Mouse (Mus musculus) Patski (cell line): ENCODE data around the gene Mycn. TPM values are rescaled to one million over a fixed set of nuclear protein-coding genes. Genes with fewer than 3 reads are reported as not detected.
A peak's percentile ranks its signal among the peaks of the same experiment; 100 is the strongest.

Experiments used
- ATAC-seq: fragments of 100-300 bp; one replicate; pipeline ENCODE4 v1.8.0; 2021
- CTCF ChIA-PET: fragments of 350-600 bp; sonication (Branson Sonifier 250); formaldehyde crosslinking; loops from one replicate; lab custom pipeline; 2022; ENCODE audit warnings: inconsistent platforms; lab: Charles Lee
- POLR2A ChIA-PET: fragments of 350-600 bp; sonication (Branson Sonifier 250); formaldehyde crosslinking; loops from one replicate; lab custom pipeline; 2022; ENCODE audit warnings: antibody characterized with exemption, inconsistent platforms; lab: Charles Lee
- DNase-seq: peaks from one replicate; pipeline ENCODE4 v3.0.0-alpha.2; 2011; ENCODE audit warnings: low read depth, low spot score
- H3K27me3 ChIP-seq: fragments of 371-371 bp; one replicate; pipeline ENCODE4 v1.5.1; 2021
- CTCF ChIP-seq: fragments of 100-300 bp; IDR thresholded peaks from one replicate; pipeline ENCODE4 v1.5.1; 2021
- in situ Hi-C: fragments of 300-500 bp; cut with MboI; formaldehyde crosslinking; loops from 3 replicates; pipeline ENCODE4 v1.11.1; 2018; ENCODE audit warnings: low pct_unique_long_range_greater_than_20kb, mixed read lengths
- polyA plus RNA-seq: library from polyadenylated mRNA; unstranded; gene quantifications from one replicate; pipeline ENCODE4 v1.2.3, GENCODE M21; 2021

Gene Mycn
- polyA plus RNA-seq: 1.6 TPM

DNA sequence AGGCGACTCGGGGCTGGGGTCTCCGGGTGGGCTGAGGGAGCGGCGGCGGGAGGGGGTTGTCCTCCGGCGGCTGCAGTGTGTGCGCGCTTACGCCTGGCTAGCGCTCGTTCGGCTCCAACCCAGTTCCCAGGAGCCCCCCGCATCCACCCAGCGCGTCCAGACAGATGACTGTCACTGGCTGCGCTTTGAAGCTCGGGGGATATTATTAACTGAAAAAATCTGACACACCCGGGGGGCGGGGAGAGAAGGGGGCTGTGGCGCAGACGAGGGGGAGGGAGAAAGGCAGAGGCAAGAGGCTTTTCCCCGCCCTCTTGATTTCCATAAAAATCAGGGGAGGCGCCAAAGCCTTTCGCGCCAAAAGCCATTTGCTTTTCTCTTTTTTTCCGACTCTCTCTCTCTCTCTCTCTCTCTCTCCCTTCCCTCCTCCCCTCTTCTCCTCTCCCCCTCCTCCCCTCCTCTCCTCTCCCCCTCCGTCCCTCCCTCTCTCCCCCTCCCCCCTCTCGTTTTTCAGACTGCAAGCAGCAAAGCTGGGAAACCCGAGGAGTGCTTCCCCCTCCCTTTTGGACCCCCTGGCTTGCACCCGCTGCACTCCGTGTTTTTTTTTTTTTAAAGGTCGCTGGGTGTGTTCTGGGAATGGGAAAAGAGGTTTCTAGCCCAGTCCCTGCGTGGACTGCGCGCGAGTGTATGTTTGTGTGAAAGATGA is at the start of gene Mycn:
TSS of gene Mycn (minus strand) at position 254 of the 703 bp plus-strand sequence.
- CTCF ChIA-PET: interaction anchor here (0.9 to 2.0 kb wide), 7 partner anchors 10 to 521 kb away, joined by 3 to 8 read pairs (median 4); no protein-coding TSS in a partner anchor
- no peak for TF ChIP-seq CTCF

DNA sequence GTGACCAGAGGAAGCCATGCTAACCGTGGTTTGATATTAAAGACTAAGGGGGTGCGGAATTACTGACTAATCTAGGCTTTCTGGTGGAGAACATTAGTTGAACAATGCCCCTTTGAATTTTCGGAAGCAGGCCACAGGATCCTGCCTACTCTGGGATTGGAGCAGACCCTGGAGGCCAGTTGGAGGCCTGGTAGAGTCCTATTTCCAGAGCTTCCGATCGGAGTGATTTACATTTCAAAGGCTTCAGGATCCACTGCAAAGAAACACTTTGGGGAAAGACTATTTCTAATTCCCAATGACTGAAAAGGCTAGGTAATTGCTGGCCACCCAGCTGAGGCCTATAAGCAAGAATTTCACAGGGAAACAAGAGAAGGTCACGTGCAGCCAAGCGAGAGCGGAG is 45.7 kb upstream of the Mycn start:
- POLR2A ChIA-PET: interaction anchor here (0.8 kb wide), 1 partner anchor 127 kb away, joined by 3 read pairs; no protein-coding TSS in a partner anchor
- in situ Hi-C loops: no loop called here
- H3K27me3 ChIP-seq: no peaks in the 10 kb centered on the region
- TF ChIP-seq CTCF: no peak
- CTCF ChIA-PET: no interaction called here
- DNase-seq: no peak
- ATAC-seq: no peak

More for the DNA sequence above, at the start of gene Mycn:
- POLR2A ChIA-PET: interaction anchor here (0.5 kb wide), 1 partner anchor 354 kb away, joined by 3 read pairs; no protein-coding TSS in a partner anchor
- DNase-seq: peak; percentile 24
- H3K27me3 ChIP-seq: no peaks in the 10 kb centered on the region
- ATAC-seq: peak; percentile 60
- in situ Hi-C loops: loop anchor here (5.0 kb wide), 3 partner anchors 270 to 520 kb away; no protein-coding TSS in a partner anchor

DNA sequence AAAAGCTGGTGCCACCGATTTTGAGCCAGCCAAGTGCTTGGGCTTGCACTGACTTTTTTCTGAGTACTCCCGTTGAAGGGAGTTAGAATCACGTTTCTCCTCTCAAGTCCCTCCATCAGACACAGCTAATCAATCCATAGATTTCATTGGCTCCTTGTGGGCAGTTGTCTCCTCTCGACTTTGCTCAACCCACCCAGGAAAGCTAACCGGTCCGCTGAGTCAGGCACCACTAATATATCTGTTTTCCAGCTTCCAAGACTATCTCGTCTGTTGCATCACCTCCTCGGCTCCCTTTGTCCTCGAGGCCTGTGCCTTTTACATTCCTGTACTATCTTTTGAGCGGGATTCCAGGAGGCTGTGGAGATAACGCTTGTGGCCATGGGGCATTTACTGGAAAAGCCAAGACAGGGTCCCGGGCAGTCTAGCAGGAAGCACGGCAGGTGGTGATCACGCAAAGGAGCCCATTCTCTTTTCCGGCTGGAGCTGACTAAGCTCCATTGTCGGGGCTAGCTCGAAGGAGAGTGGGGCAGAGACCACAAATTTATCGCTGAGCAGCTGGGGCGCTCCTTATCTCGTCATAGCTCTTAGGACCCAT is 45.0 kb upstream of the Mycn start:
- DNase-seq (no peak), ATAC-seq (no peak)
- TF ChIP-seq CTCF: no peak
- ChIA-PET CTCF (no interaction called here), POLR2A (interaction anchor here (0.8 kb wide), 1 partner anchor 128 kb away, joined by 3 read pairs; no protein-coding TSS in a partner anchor)
- in situ Hi-C loops: no loop called here
- no peaks in the 10 kb centered on the region for H3K27me3 ChIP-seq

DNA sequence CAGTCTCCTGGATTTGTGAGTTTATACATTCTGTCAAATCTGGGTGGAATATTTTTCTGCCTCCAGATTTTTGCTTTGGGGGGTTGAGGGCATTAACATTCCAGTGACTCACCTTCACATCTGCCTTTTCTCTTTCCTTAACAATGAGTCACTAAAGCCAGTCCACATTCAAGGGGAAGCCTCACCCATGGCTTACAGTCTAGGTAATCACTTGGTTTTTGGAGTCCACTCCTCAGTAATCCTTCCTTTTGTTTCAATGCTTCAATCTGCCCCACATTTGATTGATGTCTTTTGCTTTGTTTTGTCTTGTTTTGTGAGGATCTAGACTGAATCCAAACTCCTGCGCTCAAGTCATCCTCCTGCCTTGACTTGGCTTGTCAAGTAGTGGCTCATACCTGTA is 41.3 kb upstream of the Mycn start:
- no peaks in the 10 kb centered on the region for H3K27me3 ChIP-seq
- CTCF ChIA-PET: no interaction called here
- ATAC-seq: peak; percentile 57
- TF ChIP-seq CTCF: no peak
- POLR2A ChIA-PET: interaction anchor here (0.7 kb wide), 1 partner anchor 10 kb away, joined by 5 read pairs; no protein-coding TSS in a partner anchor
- in situ Hi-C loops: no loop called here
- no peak for DNase-seq

DNA sequence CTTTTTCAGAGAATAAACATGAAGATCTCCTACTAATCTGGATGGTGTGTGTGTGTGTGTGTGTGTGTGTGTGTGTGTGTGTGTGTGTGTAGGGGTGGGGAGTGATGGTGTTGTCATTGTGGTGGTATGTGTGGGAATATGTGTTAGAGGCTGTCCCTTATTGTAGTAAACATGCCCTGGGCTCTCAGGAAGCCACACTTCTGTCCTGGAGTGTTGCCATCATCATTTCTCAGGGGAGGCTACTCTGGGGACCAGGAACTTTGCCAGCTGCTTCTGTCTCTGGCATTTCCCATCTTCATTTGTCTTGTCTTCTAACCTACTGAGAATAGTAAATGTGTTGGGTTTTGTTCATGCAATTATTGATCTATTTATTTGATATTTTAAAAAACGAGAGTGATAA is 33.7 kb upstream of the Mycn start:
- ATAC-seq (no peak), DNase-seq (no peak)
- TF ChIP-seq CTCF: no peak
- ChIA-PET CTCF (no interaction called here), POLR2A (no interaction called here)
- H3K27me3 ChIP-seq: no peaks in the 10 kb centered on the region
- in situ Hi-C loops: loop anchor here (10.0 kb wide), 1 partner anchor 239 kb away; no protein-coding TSS in a partner anchor

DNA sequence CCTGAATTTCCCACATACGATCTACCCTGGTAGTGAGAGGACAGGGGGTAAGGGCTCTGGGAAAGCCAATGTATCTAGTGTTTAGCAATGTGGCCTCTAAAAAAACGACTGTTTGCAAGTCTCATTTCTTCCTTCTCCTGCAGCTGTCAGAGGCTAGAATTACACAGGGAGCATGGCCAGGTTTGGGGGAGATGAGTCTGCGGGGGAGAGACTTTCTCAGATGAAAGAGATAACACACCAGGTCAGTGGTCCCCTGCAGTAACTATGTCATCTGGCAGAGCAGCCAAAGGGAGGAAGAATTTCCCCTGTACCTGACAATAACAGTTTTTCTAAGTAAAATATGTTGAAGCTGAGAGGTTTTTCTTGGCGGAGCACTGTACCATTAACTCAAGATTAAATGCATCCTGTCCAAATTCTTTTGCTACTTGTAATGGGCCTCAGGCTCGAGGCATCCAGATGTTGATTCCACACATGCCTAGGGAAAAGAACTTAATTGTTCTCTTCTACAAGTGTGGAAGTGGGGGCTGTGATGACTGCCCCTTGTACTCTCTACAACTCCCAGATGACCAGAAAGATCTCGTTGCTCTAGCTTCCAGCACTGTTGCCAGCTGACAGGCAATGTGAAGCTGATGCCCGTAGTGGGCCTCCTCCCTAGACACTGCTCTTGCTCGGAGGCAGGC is 31.2 kb upstream of the Mycn start:
- DNase-seq: peak; percentile 35
- in situ Hi-C loops: loop anchor here (10.0 kb wide), 1 partner anchor 242 kb away; no protein-coding TSS in a partner anchor
- POLR2A ChIA-PET: interaction anchor here (1.0 kb wide), 1 partner anchor 119 kb away, joined by 3 read pairs; no protein-coding TSS in a partner anchor
- peak; percentile 92 for ATAC-seq
- no peaks in the 10 kb centered on the region for H3K27me3 ChIP-seq
- CTCF ChIA-PET: no interaction called here
- no peak for TF ChIP-seq CTCF

DNA sequence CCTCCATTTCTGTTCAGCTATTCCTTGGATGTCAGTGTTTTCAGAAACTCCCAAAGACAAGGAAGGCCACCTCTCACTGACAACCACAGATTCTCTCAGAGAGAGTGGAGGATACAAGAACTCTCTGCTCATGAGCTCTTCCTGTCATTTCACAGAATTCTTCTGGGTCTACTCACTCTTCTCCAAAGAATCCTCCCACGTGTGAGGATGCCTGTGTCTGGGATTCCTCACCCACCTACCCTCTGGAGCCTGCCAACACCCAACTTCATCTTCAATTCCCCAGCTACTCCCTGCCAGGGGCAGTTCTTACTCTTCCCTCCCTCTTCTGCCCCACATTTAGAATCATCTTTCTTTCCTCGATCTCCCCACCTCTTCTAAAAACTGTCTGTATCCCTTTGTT is 26.2 kb upstream of the Mycn start:
- no peak for DNase-seq
- no peaks in the 10 kb centered on the region for H3K27me3 ChIP-seq
- POLR2A ChIA-PET: no interaction called here
- ATAC-seq: no peak
- TF ChIP-seq CTCF: no peak
- in situ Hi-C loops: no loop called here
- CTCF ChIA-PET: interaction anchor here (1.1 kb wide), 1 partner anchor 49 kb away, joined by 3 read pairs; no protein-coding TSS in a partner anchor

DNA sequence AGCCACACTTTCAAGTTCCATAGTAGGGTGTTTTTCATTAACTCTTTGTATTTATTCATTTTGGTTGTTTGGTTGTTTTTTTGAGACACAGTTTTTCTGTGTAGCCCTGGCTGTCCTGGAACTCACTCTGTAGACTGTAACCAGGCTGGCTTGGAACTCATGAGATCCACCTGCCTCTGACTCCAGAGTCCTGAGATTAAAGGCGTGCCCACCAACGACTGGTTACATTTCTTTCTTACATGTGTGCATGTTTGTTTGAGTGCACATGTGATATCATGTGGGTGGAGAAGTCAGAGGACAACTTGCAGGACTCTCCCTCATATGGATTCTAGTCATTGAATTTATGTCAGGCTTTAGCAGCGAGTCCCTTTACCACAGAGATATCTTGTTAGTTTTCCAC is 23.1 kb upstream of the Mycn start:
- POLR2A ChIA-PET: no interaction called here
- no peak for TF ChIP-seq CTCF
- no peak for ATAC-seq
- in situ Hi-C loops: no loop called here
- no peak for DNase-seq
- H3K27me3 ChIP-seq: no peaks in the 10 kb centered on the region
- CTCF ChIA-PET: interaction anchor here (0.9 kb wide), 1 partner anchor 13 kb away, joined by 3 read pairs; no protein-coding TSS in a partner anchor

DNA sequence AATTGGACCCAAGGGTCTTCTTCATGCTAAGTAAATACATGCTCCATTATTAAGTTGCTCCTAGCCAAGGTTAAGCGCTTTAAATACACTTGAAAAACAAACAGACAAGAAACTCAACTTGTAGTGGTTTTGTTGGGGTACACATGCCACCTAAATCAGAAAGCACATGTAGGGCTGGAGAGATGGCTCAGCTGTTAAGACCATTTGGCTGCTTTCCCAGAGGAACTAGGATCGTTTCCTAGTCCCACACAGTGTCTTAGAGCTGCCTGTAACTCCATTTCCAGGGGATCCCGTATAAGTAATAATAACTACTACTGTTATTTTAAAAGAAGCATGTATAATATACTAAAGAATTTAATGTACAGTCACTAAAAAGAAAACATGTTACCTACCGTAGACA is 5.9 kb upstream of the Mycn start:
- CTCF ChIA-PET: no interaction called here
- in situ Hi-C loops: no loop called here
- TF ChIP-seq CTCF: no peak
- no peaks in the 10 kb centered on the region for H3K27me3 ChIP-seq
- ATAC-seq (no peak), DNase-seq (no peak)
- POLR2A ChIA-PET: no interaction called here

DNA sequence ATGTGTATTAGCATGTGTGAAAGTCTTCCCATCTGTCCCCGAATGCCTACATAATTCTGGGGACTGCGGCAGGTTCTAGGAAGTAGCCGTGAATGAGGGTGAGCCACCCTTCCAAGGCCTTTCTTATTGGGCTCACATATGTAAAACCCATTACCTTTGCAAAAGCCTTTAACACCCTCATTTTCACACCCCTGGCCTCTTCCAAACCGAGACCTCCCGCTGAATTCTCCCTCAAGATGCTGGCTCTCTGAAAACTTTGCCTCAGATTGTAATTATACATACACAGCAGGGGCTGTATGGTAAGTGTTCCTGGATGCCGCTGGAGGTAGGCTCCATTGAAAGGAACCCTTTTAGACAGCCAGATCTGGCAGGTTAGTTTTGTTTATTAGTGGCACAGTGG is 1.6 kb upstream of the Mycn start:
- in situ Hi-C loops: loop anchor here (5.0 kb wide), 3 partner anchors 269 to 521 kb away; no protein-coding TSS in a partner anchor
- no peaks in the 10 kb centered on the region for H3K27me3 ChIP-seq
- POLR2A ChIA-PET: no interaction called here
- CTCF ChIA-PET: interaction anchor here (1.4 kb wide), 2 partner anchors 258 to 274 kb away, joined by 3 to 4 read pairs; no protein-coding TSS in a partner anchor
- TF ChIP-seq CTCF: no peak
- DNase-seq: no peak
- ATAC-seq: no peak
